Mouse (Mus musculus): ENCODE data around the gene Slc25a26. TPM values are rescaled to one million over a fixed set of nuclear protein-coding genes. Genes with fewer than 3 reads are reported as not detected.

Slc25a26 gene
- polyA plus RNA-seq, 1 experiment from 2014 or later, result 7.5 TPM

- H3K9me3 ChIP-seq (ENCODE audit: control insufficient read depth, low read length), result no peaks in the 10 kb centered on the region
- H3K9ac ChIP-seq (ENCODE audit: low read length), result no peak overlapping the region
- H3K4me3 ChIP-seq (ENCODE audit: low read depth, low read length), result no peak overlapping the region
- ATAC-seq (ENCODE audit: insufficient number of reproducible peaks, low FRiP score, low TSS enrichment, low read depth) (no peak), DNase-seq (ENCODE audit: low spot score) (no peak)
- 0 out of 2 replicates have a peak, but pooled peaks cover 9% of the 10 kb centered on the region for H3K4me1 ChIP-seq (ENCODE audit: control insufficient read depth, insufficient read depth, low read length)
- H3K4me2 ChIP-seq (ENCODE audit: low read depth, severe bottlenecking), result no peak overlapping the region
- H3K27ac ChIP-seq (replicated peaks; ENCODE audit: low read depth, low read length), result no peak overlapping the region
- 90% methylated on average over 6 of the region's 6 CpGs for WGBS
- H3K36me3 ChIP-seq (ENCODE audit: control insufficient read depth, insufficient read depth, low read length), result peaks cover 19% of the 10 kb centered on the region
- H3K27me3 ChIP-seq (ENCODE audit: control insufficient read depth, insufficient read depth, low read length), result no peaks in the 10 kb centered on the region
Measured at GRCm38 (mm10) chr6:94614346-94614745, 114.2 kb downstream of the Slc25a26 start.

- Histone ChIP-seq H3K27me3 (ENCODE audit: control insufficient read depth, insufficient read depth, low read length) (no peaks in the 10 kb centered on the region), H3K9ac (ENCODE audit: low read length) (no peak overlapping the region), H3K36me3 (ENCODE audit: control insufficient read depth, insufficient read depth, low read length) (peaks cover 20% of the 10 kb centered on the region), H3K4me2 (ENCODE audit: low read depth, severe bottlenecking) (no peak overlapping the region), H3K9me3 (ENCODE audit: control insufficient read depth, low read length) (no peaks in the 10 kb centered on the region), H3K27ac (replicated peaks; ENCODE audit: low read depth, low read length) (no peak overlapping the region), H3K4me3 (ENCODE audit: low read depth, low read length) (no peak overlapping the region), H3K4me1 (ENCODE audit: control insufficient read depth, insufficient read depth, low read length) (0 out of 2 replicates have a peak, but pooled peaks cover 12% of the 10 kb centered on the region)
- WGBS, result 84% methylated on average over 4 of the region's 4 CpGs
- no peak for ATAC-seq (ENCODE audit: insufficient number of reproducible peaks, low FRiP score, low TSS enrichment, low read depth)
- no peak for DNase-seq (ENCODE audit: low spot score)
Measured at GRCm38 (mm10) chr6:94615936-94616335, 115.8 kb downstream of the Slc25a26 start.

GRCm38 (mm10) chr6:94618671-94619070 lies 118.5 kb downstream of the Slc25a26 start:
- Histone ChIP-seq H3K9me3 (ENCODE audit: control insufficient read depth, low read length) (no peaks in the 10 kb centered on the region), H3K36me3 (ENCODE audit: control insufficient read depth, insufficient read depth, low read length) (peaks cover 18% of the 10 kb centered on the region), H3K27ac (replicated peaks; ENCODE audit: low read depth, low read length) (no peak overlapping the region), H3K4me1 (ENCODE audit: control insufficient read depth, insufficient read depth, low read length) (0 out of 2 replicates have a peak, but pooled peaks cover 12% of the 10 kb centered on the region), H3K4me3 (ENCODE audit: low read depth, low read length) (no peak overlapping the region), H3K9ac (ENCODE audit: low read length) (no peak overlapping the region), H3K4me2 (ENCODE audit: low read depth, severe bottlenecking) (no peak overlapping the region), H3K27me3 (ENCODE audit: control insufficient read depth, insufficient read depth, low read length) (no peaks in the 10 kb centered on the region)
- WGBS, result 67% methylated on average over 5 of the region's 5 CpGs
- ATAC-seq (ENCODE audit: insufficient number of reproducible peaks, low FRiP score, low TSS enrichment, low read depth), result no peak
- DNase-seq (ENCODE audit: low spot score), result no peak

GRCm38 (mm10) chr6:94620287-94620686 lies 120.2 kb downstream of the Slc25a26 start:
- WGBS, result 79% methylated on average over 6 of the region's 6 CpGs

GRCm38 (mm10) chr6:94620801-94621301 lies 120.7 kb downstream of the Slc25a26 start:
- ATAC-seq (ENCODE audit: insufficient number of reproducible peaks, low FRiP score, low TSS enrichment, low read depth), result no peak

More at GRCm38 (mm10) chr6:94620287-94620686, 120.2 kb downstream of the Slc25a26 start:
- no peak overlapping the region for H3K9ac ChIP-seq (ENCODE audit: low read length)
- no peak overlapping the region for H3K4me2 ChIP-seq (ENCODE audit: low read depth, severe bottlenecking)
- H3K27me3 ChIP-seq (ENCODE audit: control insufficient read depth, insufficient read depth, low read length), result no peaks in the 10 kb centered on the region
- H3K4me1 ChIP-seq (ENCODE audit: control insufficient read depth, insufficient read depth, low read length), result peaks cover 13% of the 10 kb centered on the region
- H3K9me3 ChIP-seq (ENCODE audit: control insufficient read depth, low read length), result no peaks in the 10 kb centered on the region
- no peak for ATAC-seq (ENCODE audit: insufficient number of reproducible peaks, low FRiP score, low TSS enrichment, low read depth)
- no peak overlapping the region for H3K27ac ChIP-seq (replicated peaks; ENCODE audit: low read depth, low read length)
- DNase-seq (ENCODE audit: low spot score), result no peak
- peaks cover 18% of the 10 kb centered on the region for H3K36me3 ChIP-seq (ENCODE audit: control insufficient read depth, insufficient read depth, low read length)
- no peak overlapping the region for H3K4me3 ChIP-seq (ENCODE audit: low read depth, low read length)

GRCm38 (mm10) chr6:94622983-94623382 lies 122.9 kb downstream of the Slc25a26 start:
- DNase-seq (ENCODE audit: low spot score) (peak; percentile 80), ATAC-seq (ENCODE audit: insufficient number of reproducible peaks, low FRiP score, low TSS enrichment, low read depth) (no peak)
- no peaks in the 10 kb centered on the region for H3K27me3 ChIP-seq (ENCODE audit: control insufficient read depth, insufficient read depth, low read length)
- H3K9ac ChIP-seq (ENCODE audit: low read length), result no peak overlapping the region
- no peak overlapping the region for H3K4me3 ChIP-seq (ENCODE audit: low read depth, low read length)
- 82% methylated on average over 4 of the region's 4 CpGs for WGBS
- H3K27ac ChIP-seq (replicated peaks; ENCODE audit: low read depth, low read length), result no peak overlapping the region
- H3K9me3 ChIP-seq (ENCODE audit: control insufficient read depth, low read length), result no peaks in the 10 kb centered on the region
- H3K4me1 ChIP-seq (ENCODE audit: control insufficient read depth, insufficient read depth, low read length), result peaks cover 31% of the 10 kb centered on the region
- H3K4me2 ChIP-seq (ENCODE audit: low read depth, severe bottlenecking), result no peak overlapping the region
- H3K36me3 ChIP-seq (ENCODE audit: control insufficient read depth, insufficient read depth, low read length), result peaks cover 14% of the 10 kb centered on the region

More at GRCm38 (mm10) chr6:94620801-94621301, 120.7 kb downstream of the Slc25a26 start:
- Histone ChIP-seq H3K36me3 (ENCODE audit: control insufficient read depth, insufficient read depth, low read length) (peaks cover 17% of the 10 kb centered on the region), H3K4me2 (ENCODE audit: low read depth, severe bottlenecking) (no peak overlapping the region), H3K4me1 (ENCODE audit: control insufficient read depth, insufficient read depth, low read length) (peaks cover 18% of the 10 kb centered on the region), H3K9me3 (ENCODE audit: control insufficient read depth, low read length) (no peaks in the 10 kb centered on the region), H3K9ac (ENCODE audit: low read length) (no peak overlapping the region), H3K4me3 (ENCODE audit: low read depth, low read length) (no peak overlapping the region), H3K27me3 (ENCODE audit: control insufficient read depth, insufficient read depth, low read length) (no peaks in the 10 kb centered on the region), H3K27ac (replicated peaks; ENCODE audit: low read depth, low read length) (no peak overlapping the region)
- no peak for DNase-seq (ENCODE audit: low spot score)
- WGBS, result 83% methylated on average over 9 of the region's 9 CpGs

GRCm38 (mm10) chr6:94624543-94624942 lies 124.4 kb downstream of the Slc25a26 start:
- WGBS, result 93% methylated on average over 5 of the region's 5 CpGs
- peaks cover 14% of the 10 kb centered on the region for H3K36me3 ChIP-seq (ENCODE audit: control insufficient read depth, insufficient read depth, low read length)
- DNase-seq (ENCODE audit: low spot score), result no peak
- no peak overlapping the region for H3K9ac ChIP-seq (ENCODE audit: low read length)
- H3K4me2 ChIP-seq (ENCODE audit: low read depth, severe bottlenecking), result no peak overlapping the region
- no peaks in the 10 kb centered on the region for H3K27me3 ChIP-seq (ENCODE audit: control insufficient read depth, insufficient read depth, low read length)
- H3K27ac ChIP-seq (replicated peaks; ENCODE audit: low read depth, low read length), result no peak overlapping the region
- no peaks in the 10 kb centered on the region for H3K9me3 ChIP-seq (ENCODE audit: control insufficient read depth, low read length)
- no peak overlapping the region for H3K4me3 ChIP-seq (ENCODE audit: low read depth, low read length)
- H3K4me1 ChIP-seq (ENCODE audit: control insufficient read depth, insufficient read depth, low read length), result peaks cover 39% of the 10 kb centered on the region
- no peak for ATAC-seq (ENCODE audit: insufficient number of reproducible peaks, low FRiP score, low TSS enrichment, low read depth)

- no peak overlapping the region for H3K27ac ChIP-seq (replicated peaks; ENCODE audit: low read depth, low read length)
- 26% methylated on average over 5 of the region's 5 CpGs for WGBS
- no peak overlapping the region for H3K9ac ChIP-seq (ENCODE audit: low read length)
- no peak for ATAC-seq (ENCODE audit: insufficient number of reproducible peaks, low FRiP score, low TSS enrichment, low read depth)
- peaks cover 7% of the 10 kb centered on the region; the same call in 1 of the 2 replicates for H3K36me3 ChIP-seq (ENCODE audit: control insufficient read depth, insufficient read depth, low read length)
- H3K4me1 ChIP-seq (ENCODE audit: control insufficient read depth, insufficient read depth, low read length), result peaks cover 46% of the 10 kb centered on the region
- no peak overlapping the region for H3K4me2 ChIP-seq (ENCODE audit: low read depth, severe bottlenecking)
- DNase-seq (ENCODE audit: low spot score), result no peak
- no peak overlapping the region for H3K4me3 ChIP-seq (ENCODE audit: low read depth, low read length)
- no peaks in the 10 kb centered on the region for H3K27me3 ChIP-seq (ENCODE audit: control insufficient read depth, insufficient read depth, low read length)
- H3K9me3 ChIP-seq (ENCODE audit: control insufficient read depth, low read length), result no peaks in the 10 kb centered on the region
Measured at GRCm38 (mm10) chr6:94625896-94626295, 125.8 kb downstream of the Slc25a26 start.

GRCm38 (mm10) chr6:94626807-94627206 lies 126.7 kb downstream of the Slc25a26 start:
- Histone ChIP-seq H3K27me3 (ENCODE audit: control insufficient read depth, insufficient read depth, low read length) (no peaks in the 10 kb centered on the region), H3K9ac (ENCODE audit: low read length) (no peak overlapping the region), H3K27ac (replicated peaks; ENCODE audit: low read depth, low read length) (no peak overlapping the region), H3K4me2 (ENCODE audit: low read depth, severe bottlenecking) (no peak overlapping the region), H3K4me3 (ENCODE audit: low read depth, low read length) (no peak overlapping the region), H3K36me3 (ENCODE audit: control insufficient read depth, insufficient read depth, low read length) (peaks cover 5% of the 10 kb centered on the region; the same call in 1 of the 2 replicates), H3K9me3 (ENCODE audit: control insufficient read depth, low read length) (no peaks in the 10 kb centered on the region), H3K4me1 (ENCODE audit: control insufficient read depth, insufficient read depth, low read length) (peaks cover 54% of the 10 kb centered on the region)
- no peak for ATAC-seq (ENCODE audit: insufficient number of reproducible peaks, low FRiP score, low TSS enrichment, low read depth)
- 18% methylated on average over 2 of the region's 2 CpGs for WGBS
- DNase-seq (ENCODE audit: low spot score), result no peak
